Mouse (Mus musculus) hindbrain, embryonic 10.5 days (tissue): ENCODE measurements around the gene Dock7. TPM values are rescaled to one million over a fixed set of nuclear protein-coding genes. Genes with fewer than 3 reads are reported as not detected.
A peak's percentile ranks its signal among the peaks of the same experiment; 100 is the strongest.

Experiments used
- DNase-seq: peaks from one replicate; pipeline ENCODE4 v3.0.0-alpha.2; 2017; ENCODE audit warnings: low spot score
- H3K27ac ChIP-seq: fragments of 300-500 bp; sonication (generic); 2 replicates; pipeline ENCODE4 v1.5.1; 2016; ENCODE audit warnings: mild to moderate bottlenecking, moderate library complexity
- H3K27me3 ChIP-seq: fragments of 300-500 bp; sonication (generic); 2 replicates; pipeline ENCODE4 v1.6.1; 2016; ENCODE audit warnings: mild to moderate bottlenecking; ENCODE audit not compliant: poor library complexity, insufficient read depth, severe bottlenecking
- H3K36me3 ChIP-seq: fragments of 300-500 bp; sonication (generic); 2 replicates; pipeline ENCODE4 v1.6.1; 2016; ENCODE audit warnings: mild to moderate bottlenecking, moderate library complexity
- H3K4me1 ChIP-seq: fragments of 300-500 bp; sonication (generic); replicated peaks from 2 replicates; pipeline ENCODE4 v1.6.1; 2016; ENCODE audit warnings: mild to moderate bottlenecking
- H3K4me3 ChIP-seq: fragments of 300-500 bp; sonication (generic); 2 replicates; pipeline ENCODE4 v1.5.1; 2016; ENCODE audit warnings: mild to moderate bottlenecking, moderate library complexity
- H3K9me3 ChIP-seq: fragments of 300-500 bp; sonication (generic); 2 replicates; pipeline ENCODE4 v1.6.1; 2016; ENCODE audit warnings: mild to moderate bottlenecking, moderate library complexity
- WGBS: fragments of 180-500 bp; shearing (Covaris S2); methylation state at CpG from one replicate; pipeline ENCODE4 v1.1.7; 2016; 5-methylcytosine and 5-hydroxymethylcytosine counted together
- polyA plus RNA-seq: library from polyadenylated mRNA; unstranded; fragments of >200 nt; fragmentation: Nextera tagmentation; extraction: Ambion mirVana; gene quantifications from 2 replicates; pipeline ENCODE4 v1.2.1, GENCODE M21; 2016

Dock7 gene
- polyA plus RNA-seq, 1 experiment from 2014 or later, result 74.6 TPM

GRCm38 (mm10) chr4:98922061-98922642 is 198.6 kb downstream of the Dock7 start:
- H3K27me3 ChIP-seq, result no peaks in the 10 kb centered on the region
- DNase-seq, result peak; percentile 11
- peaks cover 4% of the 10 kb centered on the region for H3K36me3 ChIP-seq
- peaks cover 24% of the 10 kb centered on the region for H3K4me1 ChIP-seq
- peak overlapping the region; percentile 99 for H3K4me3 ChIP-seq
- WGBS, result 18% methylated on average over 18 of the region's 18 CpGs
- no peaks in the 10 kb centered on the region for H3K9me3 ChIP-seq
- peak overlapping the region; percentile 99 for H3K27ac ChIP-seq

GRCm38 (mm10) chr4:98920896-98921295 is 199.8 kb downstream of the Dock7 start:
- no peaks in the 10 kb centered on the region for H3K27me3 ChIP-seq
- H3K27ac ChIP-seq, result no peak overlapping the region
- no peak overlapping the region for H3K4me3 ChIP-seq
- WGBS, result 90% methylated on average over 4 of the region's 4 CpGs
- DNase-seq, result no peak
- peaks cover 21% of the 10 kb centered on the region for H3K4me1 ChIP-seq
- no peaks in the 10 kb centered on the region for H3K36me3 ChIP-seq
- no peaks in the 10 kb centered on the region for H3K9me3 ChIP-seq

- no peak for DNase-seq
- no peaks in the 10 kb centered on the region for H3K36me3 ChIP-seq
- no peak overlapping the region for H3K4me3 ChIP-seq
- H3K9me3 ChIP-seq, result no peaks in the 10 kb centered on the region
- no peaks in the 10 kb centered on the region for H3K27me3 ChIP-seq
- H3K27ac ChIP-seq, result no peak overlapping the region
- H3K4me1 ChIP-seq, result peaks cover 7% of the 10 kb centered on the region
- WGBS, result 88% methylated on average over 1 of the region's 1 CpGs
Measured at GRCm38 (mm10) chr4:98918204-98918603, 202.5 kb downstream of the Dock7 start.

GRCm38 (mm10) chr4:98917724-98918123 is 203.0 kb downstream of the Dock7 start:
- Histone ChIP-seq H3K27ac (no peak overlapping the region), H3K27me3 (no peaks in the 10 kb centered on the region), H3K4me3 (no peak overlapping the region), H3K36me3 (no peaks in the 10 kb centered on the region), H3K4me1 (peaks cover 7% of the 10 kb centered on the region), H3K9me3 (no peaks in the 10 kb centered on the region)
- 91% methylated on average over 2 of the region's 2 CpGs for WGBS
- no peak for DNase-seq

- 90% methylated on average over 5 of the region's 5 CpGs for WGBS
- Histone ChIP-seq H3K36me3 (no peaks in the 10 kb centered on the region), H3K27me3 (no peaks in the 10 kb centered on the region), H3K9me3 (no peaks in the 10 kb centered on the region), H3K27ac (no peak overlapping the region), H3K4me1 (no peaks in the 10 kb centered on the region), H3K4me3 (no peak overlapping the region)
- no peak for DNase-seq
Measured at GRCm38 (mm10) chr4:98910246-98910645, 210.5 kb downstream of the Dock7 start.

- peak; percentile 64 for DNase-seq
- Histone ChIP-seq H3K36me3 (no peaks in the 10 kb centered on the region), H3K27me3 (no peaks in the 10 kb centered on the region), H3K9me3 (no peaks in the 10 kb centered on the region), H3K4me1 (no peaks in the 10 kb centered on the region), H3K4me3 (no peak overlapping the region), H3K27ac (no peak overlapping the region)
- 24% methylated on average over 10 of the region's 10 CpGs for WGBS
Measured at GRCm38 (mm10) chr4:98887148-98887547, 233.6 kb downstream of the Dock7 start.

Other genes starting within 250 kb of the Dock7 start
- gene Usp1, start 197.1 kb downstream of the Dock7 start, polyA plus RNA-seq, result 71.1 and 102 TPM in 2 replicates
- 0.94 and 1.0 TPM in 2 replicates for gene Angptl3, start 90.0 kb downstream of the Dock7 start, polyA plus RNA-seq
- gene Atg4c, start 73.0 kb upstream of the Dock7 start, polyA plus RNA-seq, result 11.8 and 13.0 TPM in 2 replicates
- 0.10 and 0.11 TPM in 2 replicates for gene Gm12689, start 175.0 kb upstream of the Dock7 start, polyA plus RNA-seq